Mouse (Mus musculus) liver, embryonic 14.5 days (tissue): ENCODE results near the gene Col23a1.

Experiments used
- CTCF ChIP-seq: IDR thresholded peaks from 2 replicates; pipeline ENCODE4 v1.5.1; 2016; ENCODE audit warnings: antibody characterized with exemption, low read depth, control low read depth
- EP300 ChIP-seq: IDR thresholded peaks from 2 replicates; pipeline ENCODE4 v1.6.1; 2016; ENCODE audit warnings: antibody characterized with exemption, low read depth

- TF ChIP-seq CTCF (no peak), EP300 (no peak)
These were observed 233.5 kb downstream of the Col23a1 start for GRCm38 (mm10) chr11:51523215-51523614.
